Mouse (Mus musculus): ENCODE measurements at regions not wholly inside any gene's neighbourhood (a gene's known extent, or its start where the extent isn't known, plus 50 kb on each side); places are given as distances from the start of the nearest gene placed in this dataset.

DNA sequence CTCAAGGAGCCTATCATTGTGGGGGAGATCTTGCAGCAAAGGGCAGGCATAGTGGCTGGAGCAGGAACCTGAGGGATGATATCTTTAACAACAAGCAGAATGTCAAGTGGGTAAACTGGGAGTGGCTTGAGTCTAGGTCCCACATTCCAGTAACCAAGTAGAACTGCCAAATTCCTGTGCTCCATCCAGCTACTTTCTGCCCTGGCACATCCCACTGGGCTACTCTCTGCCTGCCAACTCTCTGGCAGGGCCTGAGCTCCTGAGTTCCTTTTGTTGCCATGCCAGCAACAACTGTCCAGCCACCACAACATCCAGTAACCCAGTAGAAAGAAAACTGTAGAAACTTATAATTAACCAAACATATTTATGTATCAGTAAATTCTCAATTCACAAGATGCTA, 1088.8 kb upstream of the Tenm4 start:
- intact Hi-C loops (cut with DNase I), result no loop called here
- peak in 1 of 2 experiments; percentile 3 for DNase-seq (ENCODE audit: low spot score in 2 of 2)

DNA sequence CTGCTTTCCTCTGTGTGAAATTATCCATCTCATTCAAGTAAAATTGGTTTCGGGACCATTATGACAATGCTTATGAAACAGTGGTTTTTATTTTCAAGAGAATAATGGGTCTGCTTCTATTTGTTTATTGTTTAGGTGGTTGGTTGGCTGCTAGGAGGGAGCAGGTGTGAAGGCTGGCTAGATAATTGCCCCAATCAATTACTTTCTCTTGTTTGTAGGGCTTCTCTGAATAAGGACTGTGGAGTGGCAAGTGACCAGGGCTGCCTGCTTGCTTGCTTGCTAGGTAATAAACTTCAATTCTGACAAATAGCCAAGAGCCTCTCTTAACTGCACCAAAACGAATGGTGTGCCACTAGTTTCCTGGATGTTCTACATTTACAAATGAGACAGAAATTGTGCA, 1086.7 kb upstream of the Tenm4 start:
- no peak for DNase-seq (ENCODE audit: low spot score in 2 of 2)
- intact Hi-C loops (cut with DNase I), result no loop called here

DNA sequence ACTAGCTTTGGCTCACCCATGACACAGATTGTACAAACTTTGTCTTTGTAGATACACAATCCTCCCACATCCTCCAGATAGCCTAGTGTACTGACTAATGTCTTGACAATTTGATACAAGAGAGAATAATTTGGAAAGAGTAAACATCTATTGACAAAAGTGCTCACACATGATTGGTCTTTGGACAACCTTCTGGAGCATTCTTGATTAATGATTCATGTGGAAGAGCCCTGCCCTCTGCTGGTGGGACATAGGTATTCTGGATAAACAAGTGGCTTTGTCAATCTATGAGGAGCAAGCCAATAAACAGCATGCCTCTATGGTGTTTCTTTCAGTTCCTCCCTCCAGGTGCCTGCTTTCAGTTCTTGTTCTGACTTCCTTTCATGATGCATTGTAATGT, 1079.7 kb upstream of the Tenm4 start:
- peak; percentile 11 to 26 for DNase-seq (ENCODE audit: low spot score in 2 of 2)
- intact Hi-C loops (cut with DNase I), result loop anchor here (5.0 to 10.0 kb wide), 2 partner anchors 484 to 727 kb away; no protein-coding TSS in a partner anchor

DNA sequence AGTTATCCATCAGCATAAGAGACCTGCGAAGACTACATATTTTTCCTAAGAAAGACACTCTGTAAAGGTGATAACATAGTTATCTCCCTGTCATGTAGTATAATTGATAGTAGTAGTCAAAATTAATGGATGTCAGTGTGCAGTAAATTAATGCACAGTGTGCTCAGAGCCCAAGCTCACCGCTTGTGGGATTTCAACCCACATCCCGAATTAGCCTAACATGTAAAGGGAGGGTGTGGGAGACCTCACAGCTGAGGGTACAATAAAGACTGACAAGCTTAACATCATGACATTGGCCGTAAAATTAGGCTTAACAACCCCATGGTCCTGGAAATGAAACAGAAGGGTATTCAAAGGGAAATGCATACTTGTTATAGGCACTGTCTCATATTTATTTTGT, 1042.0 kb upstream of the Tenm4 start:
- intact Hi-C loops (cut with DNase I), result no loop called here
- DNase-seq (ENCODE audit: low spot score in 2 of 2), result no peak

DNA sequence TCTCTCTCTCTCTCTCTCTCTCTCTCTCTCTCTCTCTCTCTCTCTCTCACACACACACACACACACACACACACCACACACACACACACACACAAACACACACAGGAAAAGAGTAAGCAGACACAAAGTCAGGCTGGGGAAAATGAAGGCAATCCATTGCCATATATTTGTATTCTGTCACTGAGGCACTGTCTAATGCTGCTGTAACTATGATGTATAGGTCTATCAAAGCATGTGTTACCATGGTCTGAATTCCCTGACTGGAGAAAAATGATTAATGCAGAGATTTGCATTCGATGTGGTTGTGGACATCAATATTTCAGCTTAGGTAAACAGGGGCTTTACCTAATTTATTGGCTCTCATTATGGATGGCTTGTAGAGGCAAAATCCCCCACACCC, 1038.0 kb upstream of the Tenm4 start:
- DNase-seq (ENCODE audit: low spot score in 2 of 2), result no peak
- intact Hi-C loops (cut with DNase I), result no loop called here

DNA sequence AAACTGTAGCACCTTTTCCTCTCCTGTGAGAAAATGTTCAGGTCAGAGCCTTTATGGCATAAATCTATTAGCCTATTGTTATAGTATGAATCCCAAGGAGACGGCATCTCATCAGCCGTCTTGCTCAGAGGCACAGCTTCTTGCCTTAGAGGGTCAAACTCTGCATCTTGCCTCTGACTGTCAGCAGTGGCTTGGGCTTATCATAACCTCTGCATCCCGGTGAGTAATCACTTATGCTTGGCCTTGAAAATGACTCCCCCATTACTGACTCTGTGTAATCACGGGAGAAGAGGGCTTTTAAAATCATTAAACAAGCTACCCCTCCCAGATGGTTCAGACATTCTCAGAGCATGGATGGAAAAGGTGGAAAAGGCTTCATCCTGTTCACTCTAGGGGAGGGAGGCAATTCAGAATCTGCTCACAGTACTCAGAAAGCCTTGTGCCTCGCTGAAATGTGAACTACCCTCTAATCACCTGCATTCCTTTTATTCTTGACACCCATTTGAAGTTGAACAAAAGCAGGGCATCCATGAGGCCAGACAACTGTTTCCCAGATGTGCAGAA, 1036.9 kb upstream of the Tenm4 start:
- no peak for DNase-seq (ENCODE audit: low spot score in 2 of 2)
- intact Hi-C loops (cut with DNase I), result no loop called here

DNA sequence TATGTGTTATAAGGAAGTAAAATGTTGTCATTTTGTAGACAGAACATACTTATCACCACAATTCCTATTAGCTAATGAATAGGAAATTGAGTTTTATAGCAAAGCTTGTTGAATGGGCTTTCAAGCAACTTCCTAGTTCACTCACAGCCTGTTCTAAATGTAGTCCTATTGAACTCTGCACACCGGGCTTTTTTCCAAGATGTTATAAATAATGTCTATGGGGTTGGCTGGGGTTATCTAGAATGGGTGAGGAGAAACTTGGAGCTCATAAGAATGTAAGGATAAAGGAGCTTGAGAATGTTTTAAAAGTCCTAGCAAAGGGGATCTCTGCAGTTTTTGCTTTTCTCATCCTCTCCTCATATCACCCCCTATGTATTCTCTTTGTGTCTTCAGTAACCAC, 1029.3 kb upstream of the Tenm4 start:
- intact Hi-C loops (cut with DNase I), result no loop called here
- no peak for DNase-seq (ENCODE audit: low spot score in 2 of 2)

DNA sequence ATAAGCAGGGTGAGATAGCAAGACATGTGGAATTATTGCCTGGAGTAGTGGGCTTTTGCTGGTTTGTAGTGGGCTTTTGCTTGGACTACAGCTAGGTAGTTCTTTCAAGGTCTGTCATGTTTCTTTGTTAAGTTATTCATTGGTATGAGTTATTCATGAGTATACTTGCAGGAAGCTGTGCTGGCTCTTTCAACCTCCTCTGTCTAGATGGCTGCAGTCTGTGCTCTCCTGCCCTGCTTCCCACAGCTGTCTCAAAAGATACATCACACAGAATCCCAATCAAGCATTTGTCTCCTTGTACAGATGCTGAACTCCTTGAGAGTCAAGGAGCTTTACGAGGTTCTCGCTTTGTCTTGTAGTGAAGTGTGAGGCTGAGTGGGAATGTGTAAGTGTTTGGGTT, 1028.0 kb upstream of the Tenm4 start:
- DNase-seq (ENCODE audit: low spot score in 2 of 2), result no peak
- intact Hi-C loops (cut with DNase I), result no loop called here
